Mouse (Mus musculus): Measurements from ENCODE around the gene Rab3b. TPM values are rescaled to one million over a fixed set of nuclear protein-coding genes. Genes with fewer than 3 reads are reported as not detected.

Gene Rab3b
- total RNA-seq, 1 experiment, result 5.1 TPM

DNA sequence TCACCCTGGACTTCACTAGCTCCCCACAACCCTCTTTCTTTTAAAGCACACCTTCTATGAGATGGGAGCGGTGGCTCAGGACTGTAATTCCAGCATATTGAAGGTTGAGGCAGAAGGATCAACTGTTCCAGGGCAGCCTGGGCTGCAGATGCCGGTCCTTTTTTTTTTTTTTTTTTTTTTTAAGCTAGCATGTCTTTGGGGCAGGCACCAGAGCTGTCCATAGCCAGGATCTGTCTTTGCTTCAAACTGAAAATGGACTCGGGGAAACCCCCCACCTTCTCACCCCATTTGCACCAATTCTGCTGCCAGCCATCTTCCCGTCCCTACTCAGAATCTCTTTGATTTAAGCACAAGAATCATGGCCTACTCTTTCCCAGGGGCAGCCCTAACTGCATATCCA, 63.3 kb downstream of the Rab3b start:
- no peak for DNase-seq (ENCODE audit: low read depth, low spot score)
- in situ Hi-C loops (cut with MboI; ENCODE audit: low sequenced_read_pairs in 2 of 2, unreplicated experiment in 2 of 2), result no loop called here
- TF ChIP-seq HCFC1 (IDR thresholded peaks at IDR 0.05; ENCODE audit: borderline replicate concordance, insufficient read depth, low read length) (no peak), MAFK (IDR thresholded peaks at IDR 0.05; ENCODE audit: insufficient read depth, low read depth, low read length) (no peak), CHD2 (IDR thresholded peaks at IDR 0.05; ENCODE audit: low read depth, low read length) (no peak), ZNF384 (IDR thresholded peaks at IDR 0.05; ENCODE audit: low read depth, low read length) (no peak), ZC3H11A (IDR thresholded peaks at IDR 0.05; ENCODE audit: borderline replicate concordance, low read depth, low read length) (no peak)
- H3K4me1 ChIP-seq (ENCODE audit: control insufficient read depth in 2 of 2, insufficient read depth in 2 of 2, low read length in 2 of 2, poor library complexity in 1 of 2), result no peaks in the 10 kb centered on the region
- no peak overlapping the region for H3K9ac ChIP-seq (ENCODE audit: insufficient read depth, low read depth, low read length, poor library complexity, severe bottlenecking)
- H3K4me3 ChIP-seq (ENCODE audit: insufficient read depth in 1 of 2, low read depth in 1 of 2, low read length in 2 of 2, poor library complexity in 1 of 2, severe bottlenecking in 1 of 2), result no peak overlapping the region
- H3K9me3 ChIP-seq (ENCODE audit: control insufficient read depth, insufficient read depth, low read depth, low read length), result no peaks in the 10 kb centered on the region
- H3K36me3 ChIP-seq (ENCODE audit: control insufficient read depth, insufficient read depth, low read length, poor library complexity, severe bottlenecking), result no peaks in the 10 kb centered on the region
- H3K27ac ChIP-seq (ENCODE audit: insufficient read depth, low read depth, low read length, poor library complexity, severe bottlenecking), result no peak overlapping the region

DNA sequence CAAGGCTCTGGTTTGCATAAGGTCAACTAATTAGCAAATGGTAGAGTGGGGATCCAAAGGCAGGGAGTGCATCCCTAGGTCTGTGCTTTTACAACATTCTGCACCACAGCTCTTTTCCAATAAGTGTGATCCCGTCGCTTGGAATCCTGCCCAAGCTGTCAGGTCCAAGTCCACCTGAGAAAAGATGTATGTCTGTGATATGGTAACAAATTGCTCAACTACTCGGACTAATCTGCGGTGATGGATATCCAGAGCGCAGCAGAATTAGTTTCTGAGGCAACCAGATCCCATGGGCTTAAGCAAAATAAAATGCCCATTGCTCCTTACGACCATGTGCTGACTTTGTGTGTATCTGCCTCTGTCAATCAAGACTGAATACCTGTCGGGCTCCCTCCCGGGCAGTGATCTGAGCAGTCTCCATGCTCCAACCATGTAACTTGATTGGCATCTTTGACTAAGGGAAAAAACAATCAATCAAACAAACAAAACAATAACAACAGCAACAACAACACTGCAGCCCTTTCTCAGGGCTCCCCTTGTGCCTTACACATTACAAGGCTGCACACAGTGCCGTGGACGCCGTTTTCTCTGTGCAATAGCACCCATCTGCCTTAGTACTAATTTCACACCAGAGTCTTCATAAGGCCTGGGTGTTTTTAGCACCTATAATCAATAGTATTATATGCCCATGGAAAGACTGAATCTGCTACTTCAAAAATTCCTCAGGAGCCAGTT, 64.3 kb downstream of the Rab3b start:
- Histone ChIP-seq H3K9ac (ENCODE audit: insufficient read depth, low read depth, low read length, poor library complexity, severe bottlenecking) (no peak overlapping the region), H3K9me3 (ENCODE audit: control insufficient read depth, insufficient read depth, low read depth, low read length) (no peaks in the 10 kb centered on the region), H3K36me3 (ENCODE audit: control insufficient read depth, insufficient read depth, low read length, poor library complexity, severe bottlenecking) (no peaks in the 10 kb centered on the region), H3K4me1 (ENCODE audit: control insufficient read depth in 2 of 2, insufficient read depth in 2 of 2, low read length in 2 of 2, poor library complexity in 1 of 2) (no peaks in the 10 kb centered on the region), H3K4me3 (ENCODE audit: insufficient read depth in 1 of 2, low read depth in 1 of 2, low read length in 2 of 2, poor library complexity in 1 of 2, severe bottlenecking in 1 of 2) (no peak overlapping the region), H3K27ac (ENCODE audit: insufficient read depth, low read depth, low read length, poor library complexity, severe bottlenecking) (no peak overlapping the region)
- in situ Hi-C loops (cut with MboI; ENCODE audit: low sequenced_read_pairs in 2 of 2, unreplicated experiment in 2 of 2), result no loop called here
- no peak for DNase-seq (ENCODE audit: low read depth, low spot score)
- TF ChIP-seq ZNF384 (IDR thresholded peaks at IDR 0.05; ENCODE audit: low read depth, low read length) (no peak), CHD2 (IDR thresholded peaks at IDR 0.05; ENCODE audit: low read depth, low read length) (no peak), MAFK (IDR thresholded peaks at IDR 0.05; ENCODE audit: insufficient read depth, low read depth, low read length) (no peak), ZC3H11A (IDR thresholded peaks at IDR 0.05; ENCODE audit: borderline replicate concordance, low read depth, low read length) (no peak), HCFC1 (IDR thresholded peaks at IDR 0.05; ENCODE audit: borderline replicate concordance, insufficient read depth, low read length) (no peak)

DNA sequence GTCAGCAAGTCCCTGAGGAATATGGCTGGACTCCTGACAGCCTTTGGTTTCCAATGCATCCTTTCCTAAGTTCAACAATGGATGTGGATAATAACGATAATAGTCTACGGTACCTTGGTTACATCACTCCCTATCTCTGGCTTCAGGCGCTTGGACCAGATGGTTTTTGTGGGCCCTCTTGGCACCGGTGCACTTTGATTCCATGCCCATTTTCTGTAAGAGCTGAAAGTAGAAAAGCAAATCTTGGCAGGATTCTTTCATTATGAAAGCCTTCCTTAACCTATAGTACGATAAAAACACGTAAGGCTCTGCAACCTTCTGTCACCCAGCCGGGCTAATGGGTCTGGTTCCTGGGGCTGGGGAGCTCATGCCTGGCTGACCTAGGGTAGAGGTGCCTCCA, 70.3 kb downstream of the Rab3b start:
- Histone ChIP-seq H3K4me3 (ENCODE audit: insufficient read depth in 1 of 2, low read depth in 1 of 2, low read length in 2 of 2, poor library complexity in 1 of 2, severe bottlenecking in 1 of 2) (no peak overlapping the region), H3K27ac (ENCODE audit: insufficient read depth, low read depth, low read length, poor library complexity, severe bottlenecking) (no peak overlapping the region), H3K9me3 (ENCODE audit: control insufficient read depth, insufficient read depth, low read depth, low read length) (no peaks in the 10 kb centered on the region), H3K36me3 (ENCODE audit: control insufficient read depth, insufficient read depth, low read length, poor library complexity, severe bottlenecking) (no peaks in the 10 kb centered on the region), H3K4me1 (ENCODE audit: control insufficient read depth in 2 of 2, insufficient read depth in 2 of 2, low read length in 2 of 2, poor library complexity in 1 of 2) (no peaks in the 10 kb centered on the region; a peak in 1 of 4 replicates), H3K9ac (ENCODE audit: insufficient read depth, low read depth, low read length, poor library complexity, severe bottlenecking) (no peak overlapping the region)
- in situ Hi-C loops (cut with MboI; ENCODE audit: low sequenced_read_pairs in 2 of 2, unreplicated experiment in 2 of 2), result no loop called here
- TF ChIP-seq ZNF384 (IDR thresholded peaks at IDR 0.05; ENCODE audit: low read depth, low read length), result no peak
- no peak for TF ChIP-seq HCFC1 (IDR thresholded peaks at IDR 0.05; ENCODE audit: borderline replicate concordance, insufficient read depth, low read length)
- no peak for DNase-seq (ENCODE audit: low read depth, low spot score)

DNA sequence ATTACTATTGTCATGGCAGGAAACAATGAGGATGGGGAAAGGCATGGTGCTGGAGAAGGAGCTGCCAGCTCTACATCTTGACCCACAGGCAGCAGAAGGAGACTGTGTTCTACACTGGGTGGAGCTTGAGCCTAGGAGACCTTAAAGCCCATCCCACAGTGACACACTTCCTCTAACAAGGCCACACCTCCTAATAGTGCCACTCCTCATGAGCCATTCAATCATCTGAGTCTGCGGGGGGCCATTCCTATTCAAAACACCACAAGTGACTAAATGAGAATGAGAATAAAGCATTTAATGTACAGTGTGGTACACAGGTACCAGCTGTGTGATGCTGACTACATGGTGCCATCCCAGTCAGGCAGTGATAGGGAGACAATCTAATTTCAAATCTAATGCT, 71.3 kb downstream of the Rab3b start:
- Histone ChIP-seq H3K4me1 (ENCODE audit: control insufficient read depth in 2 of 2, insufficient read depth in 2 of 2, low read length in 2 of 2, poor library complexity in 1 of 2) (no peaks in the 10 kb centered on the region; a peak in 1 of 4 replicates), H3K4me3 (ENCODE audit: insufficient read depth in 1 of 2, low read depth in 1 of 2, low read length in 2 of 2, poor library complexity in 1 of 2, severe bottlenecking in 1 of 2) (no peak overlapping the region), H3K9me3 (ENCODE audit: control insufficient read depth, insufficient read depth, low read depth, low read length) (no peaks in the 10 kb centered on the region), H3K36me3 (ENCODE audit: control insufficient read depth, insufficient read depth, low read length, poor library complexity, severe bottlenecking) (no peaks in the 10 kb centered on the region), H3K27ac (ENCODE audit: insufficient read depth, low read depth, low read length, poor library complexity, severe bottlenecking) (no peak overlapping the region), H3K9ac (ENCODE audit: insufficient read depth, low read depth, low read length, poor library complexity, severe bottlenecking) (no peak overlapping the region)
- DNase-seq (ENCODE audit: low read depth, low spot score), result no peak
- in situ Hi-C loops (cut with MboI; ENCODE audit: low sequenced_read_pairs in 2 of 2, unreplicated experiment in 2 of 2), result no loop called here
- TF ChIP-seq ZC3H11A (IDR thresholded peaks at IDR 0.05; ENCODE audit: borderline replicate concordance, low read depth, low read length) (no peak), MAFK (IDR thresholded peaks at IDR 0.05; ENCODE audit: insufficient read depth, low read depth, low read length) (no peak), ZNF384 (IDR thresholded peaks at IDR 0.05; ENCODE audit: low read depth, low read length) (no peak), CHD2 (IDR thresholded peaks at IDR 0.05; ENCODE audit: low read depth, low read length) (no peak), HCFC1 (IDR thresholded peaks at IDR 0.05; ENCODE audit: borderline replicate concordance, insufficient read depth, low read length) (no peak)

DNA sequence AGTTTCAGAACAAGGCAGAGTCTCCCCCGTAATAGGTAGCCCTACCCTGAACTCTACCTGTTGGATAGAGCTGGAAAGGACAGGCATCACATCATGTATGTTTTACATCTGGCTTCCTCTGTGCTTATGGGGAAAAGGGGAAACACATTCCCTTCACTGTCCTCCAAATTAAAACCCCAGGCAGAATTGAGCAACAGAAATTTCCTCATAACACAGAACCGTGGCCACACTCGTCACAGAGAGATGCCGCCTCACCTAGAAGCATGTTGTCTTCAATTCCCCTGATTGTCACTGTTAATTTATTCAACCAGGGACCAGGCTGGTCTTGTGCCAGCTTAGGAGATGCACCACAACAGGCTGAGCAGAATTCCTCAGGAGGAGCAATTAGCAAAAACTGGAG, 72.8 kb downstream of the Rab3b start:
- H3K27ac ChIP-seq (ENCODE audit: insufficient read depth, low read depth, low read length, poor library complexity, severe bottlenecking), result no peak overlapping the region
- no peaks in the 10 kb centered on the region for H3K9me3 ChIP-seq (ENCODE audit: control insufficient read depth, insufficient read depth, low read depth, low read length)
- H3K4me1 ChIP-seq (ENCODE audit: control insufficient read depth in 2 of 2, insufficient read depth in 2 of 2, low read length in 2 of 2, poor library complexity in 1 of 2), result no peaks in the 10 kb centered on the region; a peak in 1 of 4 replicates
- in situ Hi-C loops (cut with MboI; ENCODE audit: low sequenced_read_pairs in 2 of 2, unreplicated experiment in 2 of 2), result no loop called here
- no peaks in the 10 kb centered on the region for H3K36me3 ChIP-seq (ENCODE audit: control insufficient read depth, insufficient read depth, low read length, poor library complexity, severe bottlenecking)
- no peak overlapping the region for H3K9ac ChIP-seq (ENCODE audit: insufficient read depth, low read depth, low read length, poor library complexity, severe bottlenecking)
- no peak overlapping the region for H3K4me3 ChIP-seq (ENCODE audit: insufficient read depth in 1 of 2, low read depth in 1 of 2, low read length in 2 of 2, poor library complexity in 1 of 2, severe bottlenecking in 1 of 2)
- DNase-seq (ENCODE audit: low read depth, low spot score), result no peak
- no peak for TF ChIP-seq ZC3H11A (IDR thresholded peaks at IDR 0.05; ENCODE audit: borderline replicate concordance, low read depth, low read length)
- TF ChIP-seq CHD2 (IDR thresholded peaks at IDR 0.05; ENCODE audit: low read depth, low read length), result no peak
- TF ChIP-seq HCFC1 (IDR thresholded peaks at IDR 0.05; ENCODE audit: borderline replicate concordance, insufficient read depth, low read length), result no peak
- TF ChIP-seq ZNF384 (IDR thresholded peaks at IDR 0.05; ENCODE audit: low read depth, low read length), result no peak
- no peak for TF ChIP-seq MAFK (IDR thresholded peaks at IDR 0.05; ENCODE audit: insufficient read depth, low read depth, low read length)

Data from ES-E14 (cell line).